Mouse (Mus musculus) G1E (cell line): Measurements from ENCODE around the gene Tnrc6c. TPM values are rescaled to one million over a fixed set of nuclear protein-coding genes. Genes with fewer than 3 reads are reported as not detected.

ENCODE experiments used
- ATAC-seq: 2 replicates; pipeline ENCODE4 v1.8.0; 2016; ENCODE audit warnings: mild to moderate bottlenecking; ENCODE audit not compliant: insufficient number of reproducible peaks, poor library complexity, low FRiP score, severe bottlenecking; ENCODE audit errors: extremely low read depth
- DNase-seq: peaks from one replicate; pipeline ENCODE4 v3.0.0; 2012; ENCODE audit warnings: low spot score
- H3K27me3 ChIP-seq: 2 replicates; pipeline ENCODE4 v1.6.1; 2012; ENCODE audit warnings: mild to moderate bottlenecking, low read length, inconsistent platforms; ENCODE audit not compliant: insufficient read depth
- H3K36me3 ChIP-seq: replicated peaks from 2 replicates; pipeline ENCODE3; 2012; ENCODE audit warnings: mild to moderate bottlenecking, inconsistent platforms
- H3K4me1 ChIP-seq: 2 replicates; pipeline ENCODE4 v1.6.1; 2012; ENCODE audit warnings: low read depth, low read length, inconsistent platforms, mixed read lengths; ENCODE audit not compliant: insufficient read depth
- H3K4me3 ChIP-seq: 2 replicates; pipeline ENCODE4 v1.5.1; 2012; ENCODE audit warnings: low read depth, mild to moderate bottlenecking, inconsistent platforms, low read length, moderate library complexity, mixed read lengths
- H3K9me3 ChIP-seq: replicated peaks from 2 replicates; pipeline ENCODE4 v1.6.1; 2012; ENCODE audit warnings: inconsistent platforms
- CTCF ChIP-seq: IDR thresholded peaks from 2 replicates; pipeline ENCODE4 v1.5.1; 2012; ENCODE audit warnings: low read depth, low read length, inconsistent platforms, mixed read lengths
- GATA1 ChIP-seq: IDR thresholded peaks from 2 replicates; pipeline ENCODE4 v1.6.1; 2012; ENCODE audit warnings: borderline replicate concordance, low read length, inconsistent platforms, mixed read lengths
- GATA2 ChIP-seq: IDR thresholded peaks from 2 replicates; pipeline ENCODE4 v1.6.1; 2012; ENCODE audit warnings: low read depth, low read length, inconsistent platforms, borderline replicate concordance
- POLR2AphosphoS5 ChIP-seq: IDR thresholded peaks from 2 replicates; pipeline ENCODE4 v1.6.1; 2012; ENCODE audit warnings: low read depth, low read length, inconsistent platforms; ENCODE audit not compliant: insufficient replicate concordance
- TAL1 ChIP-seq: conservative IDR thresholded peaks from 2 replicates; pipeline ENCODE4 v1.6.1; 2012; ENCODE audit warnings: low read depth, low read length, inconsistent platforms, mixed read lengths
- polyA plus RNA-seq: library from polyadenylated mRNA; stranded (reverse); fragments of >175 nt; gene quantifications from 2 replicates; pipeline ENCODE4 v1.2.3, GENCODE M21; 2012
- total RNA-seq, 2 experiments: library from RNA; stranded (forward) in 1 of 2; stranded (reverse) in 1 of 2; fragments of 200-1000 nt in 1 of 2; fragments of >200 nt in 1 of 2; fragmentation: Nextera tagmentation in 1 of 2; gene quantifications; 2 replicates each; pipeline ENCODE4 v1.2.3; 2014 to 2017

Tnrc6c gene
- total and polyA plus RNA-seq, 3 experiments: 19.2 to 47.5 (median 21.5) TPM

DNA sequence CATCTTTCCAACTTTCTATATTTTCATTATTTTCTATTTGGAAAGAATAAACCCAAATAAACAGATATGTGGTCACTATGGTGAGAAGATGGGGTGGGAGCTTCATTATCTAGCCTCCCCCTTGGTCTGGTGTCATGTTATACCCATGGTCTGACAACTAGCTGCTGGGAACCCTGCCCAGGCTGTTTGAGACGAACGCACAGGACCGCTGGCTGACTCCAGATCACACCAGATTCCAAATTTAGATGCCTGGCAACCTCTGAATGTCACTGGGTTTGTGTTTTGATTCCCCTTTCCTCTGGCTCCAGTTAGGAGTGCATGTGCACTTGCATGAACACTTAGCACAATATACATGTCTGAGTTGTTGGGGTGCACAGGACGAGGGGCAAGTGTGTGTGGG, 7.3 kb upstream of the Tnrc6c start:
- Histone ChIP-seq H3K4me1 (no peaks in the 10 kb centered on the region; the same call in 1 of the 2 replicates), H3K36me3 (no peaks in the 10 kb centered on the region), H3K27me3 (peaks cover 65% of the 10 kb centered on the region), H3K9me3 (no peaks in the 10 kb centered on the region), H3K4me3 (no peak overlapping the region)
- ATAC-seq (no peak), DNase-seq (no peak)
- no peak for TF ChIP-seq GATA1
- no peak for TF ChIP-seq CTCF
- no peak for TF ChIP-seq POLR2AphosphoS5
- TF ChIP-seq GATA2: no peak
- no peak for TF ChIP-seq TAL1

DNA sequence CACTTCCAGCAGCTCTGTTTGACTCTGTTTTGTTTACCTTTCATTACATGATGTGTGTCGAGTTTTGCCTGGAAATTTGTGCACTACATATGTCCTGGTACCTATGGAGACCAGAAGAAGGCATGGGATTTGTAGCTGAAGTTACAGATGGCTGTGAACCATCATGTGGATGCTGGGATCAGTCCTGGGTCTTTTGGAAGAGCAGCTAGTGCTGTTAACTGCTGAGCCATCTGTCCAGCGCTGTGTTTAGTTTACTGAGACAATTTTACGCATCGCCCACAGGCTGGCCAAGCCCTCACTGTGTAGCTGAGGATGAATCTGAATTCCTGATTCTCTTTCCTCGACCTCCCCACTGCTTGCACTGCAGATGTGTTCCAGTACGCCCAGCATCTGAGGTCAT, 6.1 kb upstream of the Tnrc6c start:
- Histone ChIP-seq H3K4me3 (no peak overlapping the region), H3K9me3 (no peaks in the 10 kb centered on the region), H3K27me3 (peaks cover 73% of the 10 kb centered on the region), H3K4me1 (no peaks in the 10 kb centered on the region; the same call in 1 of the 2 replicates), H3K36me3 (no peaks in the 10 kb centered on the region)
- no peak for ATAC-seq
- no peak for TF ChIP-seq GATA2
- TF ChIP-seq POLR2AphosphoS5: no peak
- TF ChIP-seq GATA1: no peak
- no peak for TF ChIP-seq CTCF
- TF ChIP-seq TAL1: no peak
- no peak for DNase-seq

GRCm38 (mm10) chr11:117650721-117651644, 3.1 kb upstream of the Tnrc6c start:
- no peak for TF ChIP-seq GATA2
- no peak for TF ChIP-seq GATA1
- no peak for TF ChIP-seq CTCF
- TF ChIP-seq TAL1: no peak
- no peak for TF ChIP-seq POLR2AphosphoS5
- Histone ChIP-seq H3K9me3 (no peaks in the 10 kb centered on the region), H3K4me1 (peaks cover 13% of the 10 kb centered on the region), H3K36me3 (no peaks in the 10 kb centered on the region), H3K27me3 (peaks cover 71% of the 10 kb centered on the region), H3K4me3 (no peak overlapping the region)
- DNase-seq: no peak
- no peak for ATAC-seq

DNA sequence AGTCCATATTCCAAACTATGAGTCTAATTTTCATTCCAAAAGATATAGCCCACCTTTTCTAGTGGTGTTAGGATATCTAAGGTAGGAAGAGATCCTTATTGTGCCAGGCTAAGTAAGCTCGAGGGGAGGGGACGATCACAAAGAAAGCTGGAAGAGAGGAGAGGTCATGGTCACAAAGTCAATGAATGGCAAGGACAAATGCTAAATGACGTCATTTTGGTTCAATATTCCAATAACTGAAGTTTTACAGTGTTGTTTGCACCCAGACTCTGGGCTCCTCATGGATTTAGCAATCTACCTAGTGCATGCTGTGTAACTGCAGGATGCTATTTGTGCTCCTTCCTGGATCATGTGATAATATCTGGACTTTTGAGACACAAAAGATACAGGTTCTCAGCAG, 1.2 kb upstream of the Tnrc6c start:
- Histone ChIP-seq H3K9me3 (no peaks in the 10 kb centered on the region), H3K27me3 (peaks cover 56% of the 10 kb centered on the region), H3K4me1 (peaks cover 24% of the 10 kb centered on the region), H3K4me3 (no peak overlapping the region), H3K36me3 (no peaks in the 10 kb centered on the region)
- ATAC-seq: no peak
- DNase-seq: no peak
- no peak for TF ChIP-seq GATA1
- TF ChIP-seq GATA2: no peak

GRCm38 (mm10) chr11:117654380-117654924, 363 bp downstream of the Tnrc6c start:
- Histone ChIP-seq H3K4me3 (peak overlapping the region; percentile 89), H3K4me1 (peaks cover 30% of the 10 kb centered on the region), H3K27me3 (peaks cover 45% of the 10 kb centered on the region), H3K36me3 (peaks cover 7% of the 10 kb centered on the region), H3K9me3 (no peaks in the 10 kb centered on the region)
- 0 out of 2 replicates have a peak, but pooled peaks have one; percentile 76 for TF ChIP-seq POLR2AphosphoS5
- TF ChIP-seq GATA1: no peak
- ATAC-seq (peak; percentile 99), DNase-seq (peak; percentile 100)

DNA sequence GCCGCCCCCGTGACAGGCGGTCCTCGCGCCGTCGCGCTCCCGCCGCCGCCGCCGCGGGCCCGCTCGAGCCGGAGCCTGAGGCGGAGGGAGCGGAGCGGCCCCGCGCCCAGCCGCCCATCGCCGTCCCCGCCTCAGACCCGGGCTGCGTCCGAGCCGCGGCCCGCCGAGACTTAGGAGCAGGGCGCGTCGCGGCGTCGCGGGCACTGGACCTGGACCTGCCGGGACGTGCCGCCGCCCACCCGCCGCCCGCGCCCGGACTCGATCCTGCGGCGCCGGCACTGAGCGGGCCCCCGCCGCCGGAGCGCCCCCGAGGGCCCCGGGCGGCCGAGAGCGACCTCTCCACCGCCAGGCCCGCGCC, 824 bp downstream of the Tnrc6c start:
- Histone ChIP-seq H3K9me3 (no peaks in the 10 kb centered on the region), H3K4me3 (peak overlapping the region; percentile 89), H3K4me1 (peaks cover 31% of the 10 kb centered on the region), H3K27me3 (peaks cover 41% of the 10 kb centered on the region), H3K36me3 (peaks cover 8% of the 10 kb centered on the region)
- DNase-seq: no peak
- ATAC-seq: no peak
- TF ChIP-seq CTCF: no peak
- no peak for TF ChIP-seq GATA1
- no peak for TF ChIP-seq TAL1
- no peak for TF ChIP-seq POLR2AphosphoS5
- TF ChIP-seq GATA2: no peak
